Mouse (Mus musculus) ES-E14 (cell line): ENCODE measurements around the gene Zfp335. TPM values are rescaled to one million over a fixed set of nuclear protein-coding genes. Genes with fewer than 3 reads are reported as not detected.

Experiments used
- DNase-seq: peaks from one replicate; pipeline ENCODE4 v3.0.0-alpha.2; 2013; ENCODE audit warnings: low read depth, low spot score
- H3K27ac ChIP-seq: 2 replicates; pipeline ENCODE4 v1.5.1; 2012; ENCODE audit warnings: low read depth, mild to moderate bottlenecking, low read length, moderate library complexity, mixed read lengths; ENCODE audit not compliant: poor library complexity, insufficient read depth, severe bottlenecking
- H3K36me3 ChIP-seq: 2 replicates; pipeline ENCODE4 v1.6.1; 2012; ENCODE audit warnings: mild to moderate bottlenecking, low read length, moderate library complexity, mixed read lengths; ENCODE audit not compliant: control insufficient read depth, poor library complexity, insufficient read depth, severe bottlenecking
- H3K4me1 ChIP-seq, 2 experiments: fragments of 150-350 bp in 1 of 2; sonication (generic) in 1 of 2; 2 replicates each; pipeline ENCODE4 v1.6.1; 2012; ENCODE audit warnings: low read length in 2 of 2, mild to moderate bottlenecking in 1 of 2, mixed read lengths in 1 of 2; ENCODE audit not compliant: control insufficient read depth in 2 of 2, insufficient read depth in 2 of 2, poor library complexity in 1 of 2
- H3K4me3 ChIP-seq, 2 experiments: fragments of 150-350 bp in 1 of 2; sonication (generic) in 1 of 2; 2 replicates each; pipeline ENCODE4 v1.5.1; 2012; ENCODE audit warnings: low read length in 2 of 2, low read depth in 1 of 2, mild to moderate bottlenecking in 1 of 2, mixed read lengths in 1 of 2; ENCODE audit not compliant: insufficient read depth in 1 of 2, poor library complexity in 1 of 2, severe bottlenecking in 1 of 2
- H3K9ac ChIP-seq: 2 replicates; pipeline ENCODE4 v1.6.1; 2012; ENCODE audit warnings: low read depth, mild to moderate bottlenecking, low read length, mixed read lengths; ENCODE audit not compliant: poor library complexity, insufficient read depth, severe bottlenecking
- H3K9me3 ChIP-seq: fragments of 150-350 bp; sonication (generic); 2 replicates; pipeline ENCODE4 v1.6.1; 2012; ENCODE audit warnings: low read depth, mild to moderate bottlenecking, low read length; ENCODE audit not compliant: control insufficient read depth, insufficient read depth
- CHD2 ChIP-seq: IDR thresholded peaks from 2 replicates; pipeline ENCODE4 v1.6.1; 2014; ENCODE audit warnings: mild to moderate bottlenecking, low read depth, low read length, inconsistent platforms
- HCFC1 ChIP-seq: IDR thresholded peaks from 2 replicates; pipeline ENCODE4 v1.6.1; 2012; ENCODE audit warnings: low read length, inconsistent platforms, borderline replicate concordance; ENCODE audit not compliant: insufficient read depth
- MAFK ChIP-seq: IDR thresholded peaks from 2 replicates; pipeline ENCODE4 v1.6.1; 2014; ENCODE audit warnings: mild to moderate bottlenecking, low read depth, low read length, inconsistent platforms; ENCODE audit not compliant: insufficient read depth
- ZC3H11A ChIP-seq: IDR thresholded peaks from 2 replicates; pipeline ENCODE4 v1.6.1; 2012; ENCODE audit warnings: low read depth, mild to moderate bottlenecking, inconsistent platforms, low read length, borderline replicate concordance
- ZNF384 ChIP-seq: IDR thresholded peaks from 2 replicates; pipeline ENCODE4 v1.6.1; 2012; ENCODE audit warnings: low read depth, low read length, inconsistent platforms
- in situ Hi-C, 2 experiments: fragments of 600-800 bp; cut with MboI; formaldehyde crosslinking; loops; one replicate each; pipeline ENCODE4 v1.15.1; 2025; ENCODE audit warnings: low sequenced_read_pairs in 2 of 2, inconsistent platforms in 1 of 2; ENCODE audit not compliant: unreplicated experiment in 2 of 2
- total RNA-seq: library from RNA; depleted of rRNA; stranded (reverse); fragments of 300-350 nt; gene quantifications from 2 replicates; pipeline ENCODE4 v1.2.3, GENCODE M21; 2012

Gene Zfp335
- total RNA-seq, 1 experiment = 18.5 TPM

GRCm38 (mm10) chr2:164859640-164860432 lies 51.7 kb downstream of the Zfp335 start:
- no peak for DNase-seq
- H3K9me3 ChIP-seq = no peaks in the 10 kb centered on the region
- in situ Hi-C loops = no loop called here

GRCm38 (mm10) chr2:164859155-164859554 lies 52.4 kb downstream of the Zfp335 start:
- peak overlapping the region; percentile 55; the same call in 1 of the 2 replicates for H3K27ac ChIP-seq
- in situ Hi-C loops = no loop called here
- peaks cover 11% of the 10 kb centered on the region for H3K36me3 ChIP-seq
- DNase-seq = no peak
- H3K9me3 ChIP-seq = no peaks in the 10 kb centered on the region
- H3K4me1 ChIP-seq = peaks cover 20 to 29% of the 10 kb centered on the region in 2 experiments
- peak overlapping the region in 1 of 2 experiments; percentile 39; a peak in 1 of 4 replicates for H3K4me3 ChIP-seq
- no peak overlapping the region for H3K9ac ChIP-seq
- TF ChIP-seq ZNF384 (no peak), MAFK (no peak), ZC3H11A (no peak), HCFC1 (no peak), CHD2 (no peak)

More at GRCm38 (mm10) chr2:164859640-164860432, 51.7 kb downstream of the Zfp335 start:
- Histone ChIP-seq H3K36me3 (peaks cover 4% of the 10 kb centered on the region), H3K27ac (peak overlapping the region; percentile 55), H3K9ac (peak overlapping the region; percentile 22; the same call in 1 of the 2 replicates), H3K4me3 (peak overlapping the region; percentile 13 to 39; a peak in 3 of 4 replicates), H3K4me1 (peaks cover 22 to 31% of the 10 kb centered on the region in 2 experiments)
- TF ChIP-seq HCFC1 = no peak
- no peak for TF ChIP-seq CHD2
- no peak for TF ChIP-seq MAFK
- no peak for TF ChIP-seq ZC3H11A
- TF ChIP-seq ZNF384 = no peak

DNA sequence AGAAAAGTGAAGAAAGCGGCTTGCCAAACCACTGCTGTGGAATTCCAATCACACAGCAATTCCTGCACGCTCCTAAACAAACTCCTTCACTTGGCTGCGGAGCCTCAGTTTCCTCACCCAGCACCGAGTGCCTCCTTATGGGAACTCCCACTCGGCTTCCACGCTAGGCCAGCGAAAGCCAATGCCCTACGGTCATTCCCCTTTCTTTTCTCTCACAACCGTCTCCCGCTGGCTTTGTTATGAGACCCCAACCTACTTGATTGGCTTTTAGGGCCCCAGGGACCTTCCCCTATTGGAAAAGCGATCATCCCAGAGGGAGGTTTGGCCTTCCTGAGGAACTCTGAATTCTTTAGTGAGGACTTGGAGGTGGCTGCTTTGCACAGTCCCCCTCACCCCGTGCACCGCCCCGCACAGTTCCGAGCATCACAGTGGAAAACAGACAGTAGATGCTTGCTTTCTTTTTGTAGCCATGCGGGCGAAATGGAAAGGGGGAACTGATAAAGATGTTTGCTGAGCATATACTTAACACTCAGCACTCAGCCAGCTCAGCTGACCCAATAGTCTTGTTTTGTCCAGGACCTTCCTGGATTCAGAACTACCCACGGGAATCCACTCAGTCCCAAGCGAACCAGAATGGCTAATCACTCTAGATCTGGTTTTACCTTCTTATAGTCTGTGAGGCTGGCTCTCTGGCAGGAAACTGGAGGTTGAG lies 53.6 kb downstream of the Zfp335 start:
- Histone ChIP-seq H3K27ac (peak overlapping the region; percentile 82), H3K4me3 (peak overlapping the region; percentile 76 to 78), H3K9me3 (no peaks in the 10 kb centered on the region), H3K9ac (peak overlapping the region; percentile 80), H3K36me3 (peaks cover 17% of the 10 kb centered on the region), H3K4me1 (peaks cover 20 to 29% of the 10 kb centered on the region in 2 experiments)
- TF ChIP-seq CHD2 = no peak
- TF ChIP-seq HCFC1 = no peak
- TF ChIP-seq MAFK = no peak
- no peak for TF ChIP-seq ZNF384
- no peak for TF ChIP-seq ZC3H11A
- DNase-seq = peak; percentile 56
- in situ Hi-C loops = no loop called here

DNA sequence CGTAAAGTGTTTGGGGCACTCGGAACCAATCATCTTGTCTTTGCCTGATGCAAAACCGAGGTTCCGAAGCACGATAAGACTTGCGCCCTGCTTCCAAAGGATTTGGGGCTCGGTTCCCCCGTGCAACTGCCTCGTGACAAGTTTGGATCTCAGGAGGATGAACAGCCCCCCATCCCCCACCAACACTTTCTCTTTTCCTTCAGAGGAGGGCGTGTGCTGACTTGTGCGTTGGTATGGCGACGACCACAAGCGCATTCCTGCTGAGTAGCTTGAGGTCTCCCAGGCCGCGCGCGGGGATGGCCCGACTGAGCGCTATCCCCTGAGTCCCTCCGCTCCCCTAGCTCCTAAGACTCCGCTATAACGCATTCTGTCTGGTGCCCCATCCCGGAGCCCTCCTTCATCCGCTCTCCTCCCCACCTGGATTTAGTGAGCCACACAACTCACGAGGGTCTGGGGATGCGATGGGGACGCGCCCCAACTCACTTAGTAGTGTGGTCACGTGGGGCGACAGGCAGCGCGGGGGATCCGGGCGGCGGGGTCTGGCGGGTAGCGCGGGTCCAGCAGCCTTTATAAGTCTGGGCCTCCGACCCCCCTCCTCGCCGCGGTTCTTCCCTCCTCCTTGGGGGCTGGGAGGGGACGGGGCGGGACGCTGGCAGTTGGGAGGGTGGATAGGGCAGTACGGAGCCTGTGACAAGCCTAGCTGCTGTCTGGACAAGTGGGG lies 54.3 kb downstream of the Zfp335 start, which contains the start of gene Pltp:
Gene Pltp, minus strand, starts transcription at position 611 of the 721 bp plus-strand sequence.
- H3K9ac ChIP-seq = peak within 1 kb of the TSS; percentile 80
- H3K4me3 ChIP-seq = peak within 1 kb of the TSS; percentile 76 to 78
- peak; percentile 81 for DNase-seq
- 0 out of 2 replicates have a peak, but pooled peaks have one; percentile 5 for TF ChIP-seq MAFK
- no peak for TF ChIP-seq HCFC1
- H3K9me3 ChIP-seq = no peaks in the 10 kb centered on the region
- peaks cover 24% of the 10 kb centered on the region for H3K36me3 ChIP-seq
- peak within 1 kb of the TSS; percentile 82 for H3K27ac ChIP-seq
- H3K4me1 ChIP-seq = peaks cover 18 to 28% of the 10 kb centered on the region in 2 experiments
- in situ Hi-C loops = no loop called here
